In genomic region chr11:90376436-90376835, GRCm38 (mm10) we compare ENCODE assay signal across 33 mouse cellular contexts.
"Had no signal": no experiment of that assay in that cellular context is flagged by ENCODE, and none has a peak within 500 bp of the region (broad histone marks: within the 10 kb centered on the region; RNA-seq: fewer than 3 reads in every experiment).

No protein-coding gene starts in this region.

- ATAC-seq: hindbrain, embryonic 16.5 days; hindbrain, postnatal 0 days; inflammation-experienced regulatory T-cells, adult 6 months; intestine, embryonic 15.5 days; intestine, embryonic 16.5 days; intestine, postnatal 0 days had no signal

- DNase-seq: heart, postnatal 10 days; heart, postnatal 14 days; heart, postnatal 36 days; heart, postnatal 4 days; kidney, adult 11 months; kidney, adult 18-20 months; kidney, adult 2 months; kidney, adult 8-10 months; kidney, adult 9 months; kidney, postnatal 10 days; kidney, postnatal 14 days; kidney, postnatal 25 days; kidney, postnatal 36 days; kidney, postnatal 4 days; layer of hippocampus, adult 9-11 months; layer of hippocampus, postnatal 36 days had no signal

- H3K4me3 ChIP-seq: heart, embryonic 10.5 days; heart, embryonic 12.5 days; heart, embryonic 13.5 days; heart, embryonic 15.5 days; hindbrain, embryonic 10.5 days; hindbrain, embryonic 12.5 days; hindbrain, embryonic 13.5 days; hindbrain, embryonic 15.5 days; intestine, embryonic 15.5 days; kidney, embryonic 15.5 days had no signal

- H3K27ac ChIP-seq: heart, embryonic 10.5 days; heart, embryonic 13.5 days; heart, embryonic 15.5 days; hindbrain, embryonic 10.5 days; hindbrain, embryonic 12.5 days; hindbrain, embryonic 13.5 days; hindbrain, embryonic 14.5 days; hindbrain, embryonic 15.5 days; hindbrain, postnatal 0 days; intestine, embryonic 15.5 days; kidney, embryonic 15.5 days; kidney, postnatal 0 days had no signal
